Mouse (Mus musculus): ENCODE measurements at regions not wholly inside any gene's neighbourhood (a gene's known extent, or its start where the extent isn't known, plus 50 kb on each side); places are given as distances from the start of the nearest gene placed in this dataset.
A peak's percentile ranks its signal among the peaks of the same experiment; 100 is the strongest.

DNA sequence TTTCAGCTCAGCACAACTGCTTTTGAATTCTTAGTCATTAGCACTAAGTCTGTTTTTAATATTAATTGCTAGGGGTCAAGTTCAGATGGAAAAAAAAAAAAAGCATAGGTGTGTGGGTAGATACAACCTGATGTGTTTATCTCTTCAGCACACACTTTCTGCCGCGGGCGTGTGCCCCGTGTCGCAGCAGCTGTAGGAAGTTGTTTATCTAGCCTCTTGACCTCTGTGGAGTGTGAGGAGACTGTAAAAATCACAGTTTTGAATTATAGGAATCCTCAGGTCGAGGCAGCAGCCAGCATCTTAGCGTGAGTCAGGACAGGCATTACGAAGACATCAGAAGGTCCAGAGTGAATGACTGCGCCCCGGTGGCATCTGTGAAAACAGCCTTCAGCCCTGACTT is 72.8 kb upstream of the Srd5a3 start:
- Histone ChIP-seq H3K79me2 (replicated peaks; ENCODE audit: control insufficient read depth, extremely low read depth, insufficient read depth, poor library complexity, severe bottlenecking) (no peaks in the 10 kb centered on the region), H3K27me3 (replicated peaks) (no peaks in the 10 kb centered on the region), H3K27ac (ENCODE audit: insufficient read depth, low read depth) (no peak overlapping the region), H3K9ac (ENCODE audit: insufficient read depth, low read depth) (peak overlapping the region; percentile 4; the same call in 1 of the 2 replicates), H3K4me1 (ENCODE audit: control insufficient read depth in 1 of 2, insufficient read depth in 2 of 2) (peaks cover 4 to 34% of the 10 kb centered on the region in 2 experiments), H3K9me3 (replicated peaks; ENCODE audit: low read length) (no peaks in the 10 kb centered on the region), H3K4me2 (ENCODE audit: insufficient read depth, low read depth, poor library complexity, severe bottlenecking) (peak overlapping the region; percentile 72), H3K4me3 (replicated peaks in 1 of 3; ENCODE audit: low read depth in 2 of 3, low read length in 2 of 3, poor library complexity in 1 of 3) (no peak overlapping the region), H3K36me3 (replicated peaks in 1 of 2; ENCODE audit: control insufficient read depth in 1 of 2, insufficient read depth in 1 of 2, low read length in 1 of 2) (no peaks in the 10 kb centered on the region)
- in situ Hi-C loops (cut with MboI; ENCODE audit: low pct_ligation_motif_present, low pct_unique_long_range_greater_than_20kb, low sequenced_read_pairs), result no loop called here
- TF ChIP-seq ZNF384 (IDR thresholded peaks at IDR 0.05; ENCODE audit: low read depth, low read length) (peak; percentile 45; the same call in 1 of the 2 replicates), RAD21 (IDR thresholded peaks at IDR 0.05; ENCODE audit: low read depth, low read length) (peak; percentile 13), CTCF (conservative IDR thresholded peaks at IDR 0.05 in 1 of 2, IDR thresholded peaks at IDR 0.05 in 1 of 2; ENCODE audit: low read depth in 2 of 2, low read length in 2 of 2) (peak in 1 of 2 experiments; percentile 16; a peak in 1 of 4 replicates), IRF4 (IDR thresholded peaks at IDR 0.05; ENCODE audit: low read depth, low read length) (0 out of 2 replicates have a peak, but pooled peaks have one; percentile 7), GABPA (IDR thresholded peaks at IDR 0.05; ENCODE audit: insufficient replicate concordance, low read depth, low read length) (no peak)
- DNase-seq (ENCODE audit: extremely low read depth), result peak; percentile 24
- dilution Hi-C loops (cut with MboI; ENCODE audit: extremely low pct_ligation_motif_present, extremely low pct_unique_long_range_greater_than_20kb, low sequenced_read_pairs), result no loop called here

- dilution Hi-C loops (cut with MboI; ENCODE audit: extremely low pct_ligation_motif_present, extremely low pct_unique_long_range_greater_than_20kb, low sequenced_read_pairs), result no loop called here
- TF ChIP-seq MAX (IDR thresholded peaks at IDR 0.05; ENCODE audit: low read length) (no peak), RAD21 (IDR thresholded peaks at IDR 0.05; ENCODE audit: low read depth, low read length) (no peak), JUN (IDR thresholded peaks at IDR 0.05; ENCODE audit: insufficient read depth, low read depth, low read length) (no peak), IRF4 (IDR thresholded peaks at IDR 0.05; ENCODE audit: low read depth, low read length) (no peak), ZNF384 (IDR thresholded peaks at IDR 0.05; ENCODE audit: low read depth, low read length) (no peak), NRF1 (IDR thresholded peaks at IDR 0.05; ENCODE audit: low read depth, low read length) (no peak), JUND (conservative IDR thresholded peaks at IDR 0.05; ENCODE audit: low read depth, low read length) (no peak), ZKSCAN1 (IDR thresholded peaks at IDR 0.05; ENCODE audit: borderline replicate concordance, low read depth, low read length) (no peak), TBP (conservative IDR thresholded peaks at IDR 0.05; ENCODE audit: low read depth, low read length) (no peak), CTCF (conservative IDR thresholded peaks at IDR 0.05 in 1 of 2, IDR thresholded peaks at IDR 0.05 in 1 of 2; ENCODE audit: low read depth in 2 of 2, low read length in 2 of 2) (no peak), RCOR1 (conservative IDR thresholded peaks at IDR 0.05; ENCODE audit: low read depth, low read length) (no peak), MAZ (IDR thresholded peaks at IDR 0.05; ENCODE audit: low read depth, low read length) (no peak), CHD2 (IDR thresholded peaks at IDR 0.05; ENCODE audit: low read length) (no peak), MYC (IDR thresholded peaks at IDR 0.05; ENCODE audit: low read depth, low read length) (no peak), USF1 (IDR thresholded peaks at IDR 0.05; ENCODE audit: low read depth, low read length) (no peak), USF2 (conservative IDR thresholded peaks at IDR 0.05; ENCODE audit: low read depth, low read length) (no peak)
- in situ Hi-C loops (cut with MboI; ENCODE audit: low pct_ligation_motif_present, low pct_unique_long_range_greater_than_20kb, low sequenced_read_pairs), result no loop called here
These were observed 74.3 kb upstream of the Srd5a3 start for GRCm38 (mm10) chr5:76065789-76066188.

More at GRCm38 (mm10) chr5:76065789-76066188, 74.3 kb upstream of the Srd5a3 start:
- H3K4me1 ChIP-seq (ENCODE audit: control insufficient read depth in 1 of 2, insufficient read depth in 2 of 2), result peaks cover 4 to 34% of the 10 kb centered on the region in 2 experiments
- no peaks in the 10 kb centered on the region for H3K9me3 ChIP-seq (replicated peaks; ENCODE audit: low read length)
- DNase-seq (ENCODE audit: extremely low read depth), result no peak
- no peaks in the 10 kb centered on the region for H3K36me3 ChIP-seq (replicated peaks in 1 of 2; ENCODE audit: control insufficient read depth in 1 of 2, insufficient read depth in 1 of 2, low read length in 1 of 2)
- H3K79me2 ChIP-seq (replicated peaks; ENCODE audit: control insufficient read depth, extremely low read depth, insufficient read depth, poor library complexity, severe bottlenecking), result no peaks in the 10 kb centered on the region
- no peak overlapping the region for H3K4me2 ChIP-seq (ENCODE audit: insufficient read depth, low read depth, poor library complexity, severe bottlenecking)
- H3K27me3 ChIP-seq (replicated peaks), result no peaks in the 10 kb centered on the region
- no peak overlapping the region for H3K27ac ChIP-seq (ENCODE audit: insufficient read depth, low read depth)
- no peak overlapping the region for H3K9ac ChIP-seq (ENCODE audit: insufficient read depth, low read depth)
- no peak overlapping the region for H3K4me3 ChIP-seq (replicated peaks in 1 of 3; ENCODE audit: low read depth in 2 of 3, low read length in 2 of 3, poor library complexity in 1 of 3)
